Mouse (Mus musculus): Measurements from ENCODE around the gene Tns1. TPM values are rescaled to one million over a fixed set of nuclear protein-coding genes. Genes with fewer than 3 reads are reported as not detected.

The Tns1 gene
- total and polyA plus RNA-seq, 3 experiments, result 0.40 to 3.6 (median 0.89) TPM

- Histone ChIP-seq H3K27me3 (replicated peaks) (peaks cover 1% of the 10 kb centered on the region), H3K27ac (ENCODE audit: insufficient read depth, low read depth) (no peak overlapping the region), H3K4me1 (ENCODE audit: control insufficient read depth in 1 of 2, insufficient read depth in 2 of 2) (peaks cover 0 to 7% of the 10 kb centered on the region in 2 experiments; a peak in 2 of 4 replicates), H3K9me3 (replicated peaks; ENCODE audit: low read length) (no peaks in the 10 kb centered on the region), H3K4me2 (ENCODE audit: insufficient read depth, low read depth, poor library complexity, severe bottlenecking) (no peak overlapping the region), H3K4me3 (replicated peaks in 1 of 3; ENCODE audit: low read depth in 2 of 3, low read length in 2 of 3, poor library complexity in 1 of 3) (no peak overlapping the region), H3K9ac (ENCODE audit: insufficient read depth, low read depth) (no peak overlapping the region), H3K79me2 (replicated peaks; ENCODE audit: control insufficient read depth, extremely low read depth, insufficient read depth, poor library complexity, severe bottlenecking) (no peaks in the 10 kb centered on the region), H3K36me3 (replicated peaks in 1 of 2; ENCODE audit: control insufficient read depth in 1 of 2, insufficient read depth in 1 of 2, low read length in 1 of 2) (no peaks in the 10 kb centered on the region)
- DNase-seq (ENCODE audit: extremely low read depth), result no peak
- in situ Hi-C loops (cut with MboI; ENCODE audit: low pct_ligation_motif_present, low pct_unique_long_range_greater_than_20kb, low sequenced_read_pairs) (no loop called here), dilution Hi-C loops (cut with MboI; ENCODE audit: extremely low pct_ligation_motif_present, extremely low pct_unique_long_range_greater_than_20kb, low sequenced_read_pairs) (no loop called here)
- TF ChIP-seq NELFE (IDR thresholded peaks at IDR 0.05; ENCODE audit: low read depth, low read length), result no peak
- TF ChIP-seq JUND (conservative IDR thresholded peaks at IDR 0.05; ENCODE audit: low read depth, low read length), result no peak
- TF ChIP-seq SMC3 (IDR thresholded peaks at IDR 0.05; ENCODE audit: low read depth, low read length), result no peak
- TF ChIP-seq MAX (IDR thresholded peaks at IDR 0.05; ENCODE audit: low read length), result no peak
- TF ChIP-seq CHD1 (IDR thresholded peaks at IDR 0.05; ENCODE audit: low read depth, low read length), result no peak
- TF ChIP-seq ETS1 (conservative IDR thresholded peaks at IDR 0.05; ENCODE audit: low read depth, low read length), result no peak
- no peak for TF ChIP-seq JUN (IDR thresholded peaks at IDR 0.05; ENCODE audit: insufficient read depth, low read depth, low read length)
- no peak for TF ChIP-seq BHLHE40 (IDR thresholded peaks at IDR 0.05; ENCODE audit: low read depth, low read length)
- no peak for TF ChIP-seq ZKSCAN1 (IDR thresholded peaks at IDR 0.05; ENCODE audit: borderline replicate concordance, low read depth, low read length)
- no peak for TF ChIP-seq POLR2A (IDR thresholded peaks at IDR 0.05; ENCODE audit: low read depth, low read length)
- no peak for TF ChIP-seq KAT2A (IDR thresholded peaks at IDR 0.05; ENCODE audit: insufficient replicate concordance, low read length)
- no peak for TF ChIP-seq ZC3H11A (IDR thresholded peaks at IDR 0.05; ENCODE audit: low read depth, low read length)
- no peak for TF ChIP-seq MXI1 (IDR thresholded peaks at IDR 0.05; ENCODE audit: low read depth, low read length)
- no peak for TF ChIP-seq ELF1 (IDR thresholded peaks at IDR 0.05; ENCODE audit: low read depth, low read length)
- TF ChIP-seq MAZ (IDR thresholded peaks at IDR 0.05; ENCODE audit: low read depth, low read length), result no peak
- TF ChIP-seq MAFK (IDR thresholded peaks at IDR 0.05; ENCODE audit: insufficient replicate concordance, low read length), result no peak
- no peak for TF ChIP-seq TCF12 (IDR thresholded peaks at IDR 0.05; ENCODE audit: low read depth, low read length)
- no peak for TF ChIP-seq IRF4 (IDR thresholded peaks at IDR 0.05; ENCODE audit: low read depth, low read length)
- TF ChIP-seq MYC (IDR thresholded peaks at IDR 0.05; ENCODE audit: low read depth, low read length), result no peak
- no peak for TF ChIP-seq HCFC1 (IDR thresholded peaks at IDR 0.05; ENCODE audit: low read depth, low read length)
Measured at GRCm38 (mm10) chr1:74060046-74060445, 64.2 kb downstream of the Tns1 start.

GRCm38 (mm10) chr1:74059552-74059951, 64.7 kb downstream of the Tns1 start:
- H3K9me3 ChIP-seq (replicated peaks; ENCODE audit: low read length), result no peaks in the 10 kb centered on the region
- no peak overlapping the region for H3K4me3 ChIP-seq (replicated peaks in 1 of 3; ENCODE audit: low read depth in 2 of 3, low read length in 2 of 3, poor library complexity in 1 of 3)
- peaks cover 1% of the 10 kb centered on the region for H3K27me3 ChIP-seq (replicated peaks)
- H3K36me3 ChIP-seq (replicated peaks in 1 of 2; ENCODE audit: control insufficient read depth in 1 of 2, insufficient read depth in 1 of 2, low read length in 1 of 2), result no peaks in the 10 kb centered on the region
- no peak overlapping the region for H3K4me2 ChIP-seq (ENCODE audit: insufficient read depth, low read depth, poor library complexity, severe bottlenecking)
- no peak for DNase-seq (ENCODE audit: extremely low read depth)
- in situ Hi-C loops (cut with MboI; ENCODE audit: low pct_ligation_motif_present, low pct_unique_long_range_greater_than_20kb, low sequenced_read_pairs) (no loop called here), dilution Hi-C loops (cut with MboI; ENCODE audit: extremely low pct_ligation_motif_present, extremely low pct_unique_long_range_greater_than_20kb, low sequenced_read_pairs) (no loop called here)
- peaks cover 0 to 7% of the 10 kb centered on the region in 2 experiments; a peak in 2 of 4 replicates for H3K4me1 ChIP-seq (ENCODE audit: control insufficient read depth in 1 of 2, insufficient read depth in 2 of 2)
- TF ChIP-seq USF1 (IDR thresholded peaks at IDR 0.05; ENCODE audit: low read depth, low read length) (no peak), CHD1 (IDR thresholded peaks at IDR 0.05; ENCODE audit: low read depth, low read length) (no peak), ZC3H11A (IDR thresholded peaks at IDR 0.05; ENCODE audit: low read depth, low read length) (no peak), CHD2 (IDR thresholded peaks at IDR 0.05; ENCODE audit: low read length) (no peak), RAD21 (IDR thresholded peaks at IDR 0.05; ENCODE audit: low read depth, low read length) (no peak), KAT2A (IDR thresholded peaks at IDR 0.05; ENCODE audit: insufficient replicate concordance, low read length) (no peak), SMC3 (IDR thresholded peaks at IDR 0.05; ENCODE audit: low read depth, low read length) (no peak), NELFE (IDR thresholded peaks at IDR 0.05; ENCODE audit: low read depth, low read length) (no peak), JUND (conservative IDR thresholded peaks at IDR 0.05; ENCODE audit: low read depth, low read length) (no peak), EP300 (IDR thresholded peaks at IDR 0.05; ENCODE audit: low read length) (no peak), E2F4 (IDR thresholded peaks at IDR 0.05; ENCODE audit: insufficient replicate concordance, low read depth, low read length) (no peak), ZMIZ1 (IDR thresholded peaks at IDR 0.05; ENCODE audit: low read depth, low read length) (no peak), TCF12 (IDR thresholded peaks at IDR 0.05; ENCODE audit: low read depth, low read length) (no peak), USF2 (conservative IDR thresholded peaks at IDR 0.05; ENCODE audit: low read depth, low read length) (no peak)
- H3K27ac ChIP-seq (ENCODE audit: insufficient read depth, low read depth), result no peak overlapping the region
- H3K9ac ChIP-seq (ENCODE audit: insufficient read depth, low read depth), result no peak overlapping the region
- H3K79me2 ChIP-seq (replicated peaks; ENCODE audit: control insufficient read depth, extremely low read depth, insufficient read depth, poor library complexity, severe bottlenecking), result no peaks in the 10 kb centered on the region

All from CH12.LX (cell line).